8 mouse cellular contexts compared by ENCODE assay signal in the genomic region with DNA sequence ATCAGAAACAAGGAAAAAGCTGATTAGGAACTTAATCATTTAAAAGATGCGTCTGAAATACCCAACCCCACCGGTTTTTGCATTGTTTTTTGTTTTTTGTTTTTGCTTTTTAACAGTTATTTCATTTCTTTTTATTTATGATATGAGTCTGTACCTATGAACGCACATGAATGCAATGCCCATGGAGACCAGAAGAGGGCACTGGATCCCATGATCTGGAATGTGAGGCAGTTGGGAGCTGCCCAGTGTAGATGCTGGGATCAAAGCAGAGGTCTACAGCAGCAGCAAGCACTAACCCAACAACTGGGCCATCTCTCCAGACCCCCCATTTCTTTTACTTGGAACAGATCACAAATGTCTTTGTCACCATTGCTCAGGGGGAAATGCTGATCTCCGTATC. TPM values are rescaled to one million over a fixed set of nuclear protein-coding genes. Genes with fewer than 3 reads are reported as not detected.
DNase-seq lines count a peak whose midpoint lies in the region; ATAC-seq and TF ChIP-seq lines count a peak whose summit lies in the region.
"Had no signal": no experiment of that assay in that cellular context is flagged by ENCODE, and none has a peak within 500 bp of the region (broad histone marks: within the 10 kb centered on the region; RNA-seq: fewer than 3 reads in every experiment).

No protein-coding gene starts in this region.

- H3K9me3 ChIP-seq in heart, postnatal 0 days (replicated peaks; ENCODE audit: control insufficient read depth, low read length), result 0 out of 2 replicates have a peak, but pooled peaks cover 3% of the 10 kb centered on the region
- H3K9me3 ChIP-seq: neural tube, embryonic 12.5 days had no signal

- no peak for ATAC-seq in heart, postnatal 0 days (ENCODE audit: insufficient read depth, low read depth)

- TF ChIP-seq EP300 in heart, postnatal 0 days (IDR thresholded peaks at IDR 0.05; ENCODE audit: low read depth), result no peak

- H3K4me1 ChIP-seq in bone marrow macrophage, adult 2 months (ENCODE audit: control insufficient read depth, insufficient read depth, low read length), result no peaks in the 10 kb centered on the region
- no peaks in the 10 kb centered on the region for H3K4me1 ChIP-seq in heart, postnatal 0 days (ENCODE audit: control insufficient read depth, insufficient read depth)
- H3K4me1 ChIP-seq: neural tube, embryonic 12.5 days had no signal

- H3K4me3 ChIP-seq in bone marrow macrophage, adult 2 months (ENCODE audit: insufficient read depth, low read length), result no peak overlapping the region
- no peak overlapping the region for H3K4me3 ChIP-seq in heart, postnatal 0 days (ENCODE audit: low read depth, low read length)
- H3K4me3 ChIP-seq: neural tube, embryonic 12.5 days had no signal

- no peaks in the 10 kb centered on the region for H3K36me3 ChIP-seq in heart, postnatal 0 days (replicated peaks; ENCODE audit: control insufficient read depth, insufficient read depth, low read length)
- H3K36me3 ChIP-seq: neural tube, embryonic 12.5 days had no signal

- no peak overlapping the region for H3K4me2 ChIP-seq in heart, postnatal 0 days (ENCODE audit: low read depth, low read length)
- H3K4me2 ChIP-seq: neural tube, embryonic 12.5 days had no signal

- TF ChIP-seq CTCF in bone marrow macrophage, adult 2 months (IDR thresholded peaks at IDR 0.05; ENCODE audit: low read depth, low read length), result peak; percentile 72
- peak; percentile 74 for TF ChIP-seq CTCF in heart, postnatal 0 days (IDR thresholded peaks at IDR 0.05; ENCODE audit: low read depth)

- DNase-seq in layer of hippocampus, postnatal 10 days (ENCODE audit: low spot score in 2 of 2), result peak; percentile 29 to 32
- no peak for DNase-seq in layer of hippocampus, adult 9-11 months
- peak; percentile 50 for DNase-seq in MEL-GATA-1-ER (ENCODE audit: extremely low read depth, low read depth)
- peak; percentile 21 for DNase-seq in heart, postnatal 0 days (ENCODE audit: low spot score)
- DNase-seq in lung, postnatal 14 days, result peak; percentile 66
- peak; percentile 13 to 35 for DNase-seq in thymus, postnatal 10 days (ENCODE audit: low spot score in 2 of 2)

- no peak overlapping the region for H3K9ac ChIP-seq in heart, postnatal 0 days (replicated peaks; ENCODE audit: low read depth, low read length)
- H3K9ac ChIP-seq: neural tube, embryonic 12.5 days had no signal

- no peaks in the 10 kb centered on the region for H3K27me3 ChIP-seq in heart, postnatal 0 days (ENCODE audit: control insufficient read depth, insufficient read depth, low read length)
- H3K27me3 ChIP-seq: neural tube, embryonic 12.5 days had no signal

- 49% methylated on average over 4 of the region's 4 CpGs for WGBS in heart, postnatal 0 days

- H3K27ac ChIP-seq in bone marrow macrophage, adult 2 months (ENCODE audit: insufficient read depth, low read depth, low read length), result no peak overlapping the region
- no peak overlapping the region for H3K27ac ChIP-seq in heart, postnatal 0 days (ENCODE audit: low read depth)
- H3K27ac ChIP-seq: neural tube, embryonic 12.5 days had no signal

- TF ChIP-seq POLR2A in bone marrow macrophage, adult 2 months (IDR thresholded peaks at IDR 0.05; ENCODE audit: borderline replicate concordance, low read depth, low read length), result no peak

RNA-seq across cellular contexts. Expression of gene Vamp9, which starts 21.9 kb away (rescaled TPM):
- under 1 TPM; 0.54 to 0.78 TPM for total RNA-seq in layer of hippocampus, postnatal 10 days (2021)
- not detected in 2 replicates for polyA plus RNA-seq in bone marrow macrophage, adult 2 months (2012; ENCODE audit: insufficient read depth, insufficient read length, missing spikeins)
- total RNA-seq in heart, postnatal 0 days (2014; rRNA removed; ENCODE audit: low replicate concordance), result not detected in 2 replicates
- polyA plus RNA-seq in heart, postnatal 0 days (2015; fragmentation: Nextera tagmentation; extraction: Ambion mirVana), result 0.72 and 0.97 TPM in 2 replicates

RNA-seq across cellular contexts. Expression of gene Hnrnpd, which starts 50.8 kb away (rescaled TPM):
- 100 to 1,000 TPM; 279 to 297 TPM for total RNA-seq in layer of hippocampus, postnatal 10 days (2021)
- 222 and 223 TPM in 2 replicates for polyA plus RNA-seq in bone marrow macrophage, adult 2 months (2012; ENCODE audit: insufficient read depth, insufficient read length, missing spikeins)
- total RNA-seq in heart, postnatal 0 days (2014; rRNA removed; ENCODE audit: low replicate concordance), result 12.1 and 16.0 TPM in 2 replicates
- 32.2 and 35.5 TPM in 2 replicates for polyA plus RNA-seq in heart, postnatal 0 days (2015; fragmentation: Nextera tagmentation; extraction: Ambion mirVana)

RNA-seq across cellular contexts. Expression of gene 4930524J08Rik, which starts 50.9 kb away (rescaled TPM):
- total RNA-seq in layer of hippocampus, postnatal 10 days (2021), result 1 to 10 TPM; 2.0 to 2.3 TPM
- 2.8 TPM in 2 replicates for polyA plus RNA-seq in bone marrow macrophage, adult 2 months (2012; ENCODE audit: insufficient read depth, insufficient read length, missing spikeins)
- 24.0 TPM in 1 of 2 replicates, not detected in the other for total RNA-seq in heart, postnatal 0 days (2014; rRNA removed; ENCODE audit: low replicate concordance)
- 1.7 and 2.5 TPM in 2 replicates for polyA plus RNA-seq in heart, postnatal 0 days (2015; fragmentation: Nextera tagmentation; extraction: Ambion mirVana)

Comparison
In these comparisons a context has a peak if more than half of its experiments do, and no peak if none do; other contexts are left out.
1. RNA of gene Hnrnpd, which starts 50.8 kb away (total RNA-seq): 279 to 297 TPM in layer of hippocampus, postnatal 10 days; 12.1 to 16.0 TPM in heart, postnatal 0 days; every median in the first group is over 10 times any median in the second.